Mouse (Mus musculus): ENCODE measurements around the gene Lgi1. TPM values are rescaled to one million over a fixed set of nuclear protein-coding genes. Genes with fewer than 3 reads are reported as not detected.

Lgi1 gene
- polyA plus RNA-seq, 1 experiment from 2014 or later: 0.12 TPM

DNA sequence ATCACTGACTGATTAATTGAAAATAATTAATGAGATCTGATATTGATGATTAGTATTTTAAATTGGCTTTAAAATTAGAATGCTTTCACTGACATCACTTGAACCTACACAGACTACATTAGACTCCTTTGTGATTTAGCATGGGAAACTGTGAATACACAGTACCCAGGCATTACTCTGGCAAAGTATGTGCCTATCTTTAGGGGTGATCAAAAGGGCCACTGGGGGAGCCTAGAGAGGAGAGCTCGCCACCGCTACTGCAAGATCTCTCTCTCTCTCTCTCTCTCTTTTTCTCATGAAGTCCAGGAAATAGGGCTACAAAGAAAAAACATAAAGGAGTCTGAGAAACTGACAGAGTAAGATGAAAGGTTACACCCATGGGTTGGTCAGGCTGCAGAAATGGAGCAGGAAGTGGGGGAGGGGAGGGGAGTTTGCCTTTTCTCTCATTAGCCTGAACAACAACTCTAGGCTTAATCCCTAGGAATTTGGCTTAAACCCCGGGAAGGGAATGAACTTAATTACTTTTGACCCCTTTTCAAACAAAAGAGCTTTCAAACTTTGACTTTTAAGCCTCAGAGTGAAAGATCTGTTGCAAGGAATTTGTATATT lies 33.8 kb downstream of the Lgi1 start:
- Histone ChIP-seq H3K36me3 (replicated peaks) (no peaks in the 10 kb centered on the region), H3K4me2 (no peak overlapping the region), H3K27ac (replicated peaks) (no peak overlapping the region), H3K4me3 (replicated peaks) (no peak overlapping the region), H3K9me3 (replicated peaks) (no peaks in the 10 kb centered on the region), H3K4me1 (replicated peaks) (no peaks in the 10 kb centered on the region), H3K27me3 (no peaks in the 10 kb centered on the region), H3K9ac (no peak overlapping the region)
- ATAC-seq (ENCODE audit: insufficient read depth): no peak
- WGBS (ENCODE audit: insufficient replicate concordance): 24% methylated on average over 3 of the region's 3 CpGs

- H3K9me3 ChIP-seq (replicated peaks): no peaks in the 10 kb centered on the region
- H3K27ac ChIP-seq (replicated peaks): no peak overlapping the region
- no peaks in the 10 kb centered on the region for H3K36me3 ChIP-seq (replicated peaks)
- ATAC-seq (ENCODE audit: insufficient read depth): no peak
- 69% methylated on average over 8 of the region's 8 CpGs for WGBS (ENCODE audit: insufficient replicate concordance)
- H3K4me3 ChIP-seq (replicated peaks): no peak overlapping the region
- H3K9ac ChIP-seq: no peak overlapping the region
- no peaks in the 10 kb centered on the region for H3K27me3 ChIP-seq
- no peaks in the 10 kb centered on the region for H3K4me1 ChIP-seq (replicated peaks)
- H3K4me2 ChIP-seq: no peak overlapping the region
These were observed 43.8 kb downstream of the Lgi1 start for GRCm38 (mm10) chr19:38308116-38308515.

DNA sequence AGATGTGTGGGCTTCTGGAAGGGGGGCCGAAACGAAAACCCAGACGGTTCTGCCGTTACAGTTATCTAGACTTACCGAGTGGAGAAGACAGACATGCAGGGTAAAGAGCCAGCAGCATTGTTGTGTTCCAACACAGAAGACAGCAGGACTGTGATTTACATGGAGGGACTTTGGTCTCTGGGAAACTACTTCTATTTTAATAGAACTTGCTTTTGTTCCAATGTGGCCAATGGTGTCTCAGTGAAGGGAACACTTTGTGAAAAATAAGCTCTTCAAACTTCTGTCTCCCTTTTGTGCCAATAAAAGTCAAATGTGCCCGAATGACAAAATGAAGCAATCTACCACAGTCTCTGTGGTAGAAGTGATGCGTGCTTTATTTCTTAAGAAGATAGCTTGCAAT lies 50.8 kb downstream of the Lgi1 start:
- no peaks in the 10 kb centered on the region for H3K27me3 ChIP-seq
- no peak for ATAC-seq (ENCODE audit: insufficient read depth)
- H3K4me1 ChIP-seq (replicated peaks): no peaks in the 10 kb centered on the region
- H3K27ac ChIP-seq (replicated peaks): no peak overlapping the region
- no peaks in the 10 kb centered on the region for H3K36me3 ChIP-seq (replicated peaks)
- no peak overlapping the region for H3K9ac ChIP-seq
- no peaks in the 10 kb centered on the region for H3K9me3 ChIP-seq (replicated peaks)
- WGBS (ENCODE audit: insufficient replicate concordance): 73% methylated on average over 7 of the region's 7 CpGs
- no peak overlapping the region for H3K4me3 ChIP-seq (replicated peaks)
- no peak overlapping the region for H3K4me2 ChIP-seq

DNA sequence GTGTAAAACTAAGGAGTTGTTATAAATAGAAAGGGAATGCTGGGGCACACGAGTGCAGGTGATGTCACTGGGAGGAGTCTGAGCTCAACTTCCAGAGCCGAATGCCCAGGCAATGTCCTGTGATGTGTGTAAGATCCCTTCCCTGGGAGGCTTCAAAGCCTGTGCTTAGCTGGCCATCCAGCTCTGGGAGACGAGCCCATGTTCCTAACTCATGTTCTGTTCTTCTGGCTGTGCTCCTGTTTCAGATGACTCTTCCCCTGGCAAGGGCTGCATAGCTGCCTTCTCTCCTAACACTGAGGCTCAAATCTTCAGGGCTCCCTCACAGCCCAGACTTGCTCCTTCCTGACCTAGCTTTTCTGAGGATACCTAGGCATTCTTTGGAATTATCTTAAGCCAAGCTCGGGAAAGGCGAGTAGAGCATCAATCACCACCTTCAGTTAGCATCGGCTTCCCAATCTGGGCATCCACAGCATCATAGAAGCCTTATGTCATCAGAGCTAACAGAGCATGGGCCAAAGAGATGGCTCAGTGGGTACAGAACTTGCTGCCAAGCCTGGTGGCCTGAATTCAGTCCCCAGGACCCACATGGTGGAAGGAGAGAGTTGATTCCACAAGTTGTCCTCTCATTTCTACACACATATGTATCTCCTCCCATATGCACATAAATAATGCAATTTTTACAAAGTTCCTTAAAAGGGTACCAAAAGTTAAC lies 52.4 kb downstream of the Lgi1 start:
- WGBS (ENCODE audit: insufficient replicate concordance): 56% methylated on average over 6 of the region's 6 CpGs
- Histone ChIP-seq H3K36me3 (replicated peaks) (no peaks in the 10 kb centered on the region), H3K4me3 (replicated peaks) (no peak overlapping the region), H3K27ac (replicated peaks) (no peak overlapping the region), H3K4me2 (no peak overlapping the region), H3K9me3 (replicated peaks) (no peaks in the 10 kb centered on the region), H3K4me1 (replicated peaks) (no peaks in the 10 kb centered on the region), H3K27me3 (no peaks in the 10 kb centered on the region), H3K9ac (no peak overlapping the region)
- no peak for ATAC-seq (ENCODE audit: insufficient read depth)

- WGBS (ENCODE audit: insufficient replicate concordance): 67% methylated on average over 4 of the region's 4 CpGs
- H3K27me3 ChIP-seq: no peaks in the 10 kb centered on the region
- ATAC-seq (ENCODE audit: insufficient read depth): no peak
- no peaks in the 10 kb centered on the region for H3K36me3 ChIP-seq (replicated peaks)
- no peak overlapping the region for H3K9ac ChIP-seq
- no peaks in the 10 kb centered on the region for H3K4me1 ChIP-seq (replicated peaks)
- no peaks in the 10 kb centered on the region for H3K9me3 ChIP-seq (replicated peaks)
- no peak overlapping the region for H3K4me2 ChIP-seq
- H3K4me3 ChIP-seq (replicated peaks): no peak overlapping the region
- no peak overlapping the region for H3K27ac ChIP-seq (replicated peaks)
These were observed 54.0 kb downstream of the Lgi1 start for GRCm38 (mm10) chr19:38318308-38318707.

DNA sequence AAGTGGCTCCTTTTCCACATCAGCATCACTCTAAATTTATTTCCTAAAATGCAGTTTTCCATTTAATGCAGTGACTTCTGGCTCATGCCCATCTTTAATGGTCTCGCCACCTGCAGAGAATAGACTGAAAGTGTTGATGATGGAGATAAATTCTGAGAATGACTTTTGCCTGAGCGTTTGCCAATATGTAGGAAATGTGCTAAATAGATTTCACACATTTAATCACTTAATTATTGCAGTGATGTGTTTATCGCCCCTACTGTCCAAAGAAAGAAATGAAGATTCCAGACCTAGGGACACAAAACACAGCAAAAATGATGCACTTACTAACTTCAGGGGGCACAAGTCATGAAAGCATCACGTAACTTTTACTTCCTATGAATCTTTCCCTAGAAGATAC lies 54.8 kb downstream of the Lgi1 start:
- Histone ChIP-seq H3K4me2 (no peak overlapping the region), H3K4me3 (replicated peaks) (no peak overlapping the region), H3K9ac (no peak overlapping the region), H3K36me3 (replicated peaks) (no peaks in the 10 kb centered on the region), H3K4me1 (replicated peaks) (no peaks in the 10 kb centered on the region), H3K9me3 (replicated peaks) (no peaks in the 10 kb centered on the region), H3K27me3 (no peaks in the 10 kb centered on the region), H3K27ac (replicated peaks) (no peak overlapping the region)
- no peak for ATAC-seq (ENCODE audit: insufficient read depth)
- WGBS (ENCODE audit: insufficient replicate concordance): 54% methylated on average over 4 of the region's 4 CpGs

GRCm38 (mm10) chr19:38320651-38321188 lies 56.4 kb downstream of the Lgi1 start:
- Histone ChIP-seq H3K4me3 (replicated peaks) (no peak overlapping the region), H3K27me3 (no peaks in the 10 kb centered on the region), H3K4me1 (replicated peaks) (no peaks in the 10 kb centered on the region), H3K9me3 (replicated peaks) (no peaks in the 10 kb centered on the region), H3K36me3 (replicated peaks) (no peaks in the 10 kb centered on the region), H3K4me2 (no peak overlapping the region), H3K9ac (no peak overlapping the region), H3K27ac (replicated peaks) (no peak overlapping the region)
- ATAC-seq (ENCODE audit: insufficient read depth): no peak
- WGBS (ENCODE audit: insufficient replicate concordance): 63% methylated on average over 5 of the region's 5 CpGs

GRCm38 (mm10) chr19:38323726-38324125 lies 59.4 kb downstream of the Lgi1 start:
- H3K4me1 ChIP-seq (replicated peaks): no peaks in the 10 kb centered on the region
- H3K9me3 ChIP-seq (replicated peaks): no peaks in the 10 kb centered on the region
- ATAC-seq (ENCODE audit: insufficient read depth): no peak
- H3K36me3 ChIP-seq (replicated peaks): no peaks in the 10 kb centered on the region
- H3K27me3 ChIP-seq: no peaks in the 10 kb centered on the region
- no peak overlapping the region for H3K4me3 ChIP-seq (replicated peaks)
- no peak overlapping the region for H3K9ac ChIP-seq
- no peak overlapping the region for H3K4me2 ChIP-seq
- no peak overlapping the region for H3K27ac ChIP-seq (replicated peaks)

- no peaks in the 10 kb centered on the region for H3K4me1 ChIP-seq (replicated peaks)
- no peak overlapping the region for H3K27ac ChIP-seq (replicated peaks)
- no peak overlapping the region for H3K4me2 ChIP-seq
- no peak overlapping the region for H3K4me3 ChIP-seq (replicated peaks)
- no peaks in the 10 kb centered on the region for H3K9me3 ChIP-seq (replicated peaks)
- no peaks in the 10 kb centered on the region for H3K36me3 ChIP-seq (replicated peaks)
- no peak for ATAC-seq (ENCODE audit: insufficient read depth)
- H3K9ac ChIP-seq: no peak overlapping the region
- WGBS (ENCODE audit: insufficient replicate concordance): 29% methylated on average over 10 of the region's 10 CpGs
- no peaks in the 10 kb centered on the region for H3K27me3 ChIP-seq
These were observed 60.1 kb downstream of the Lgi1 start for GRCm38 (mm10) chr19:38324147-38325028.

GRCm38 (mm10) chr19:38325029-38325398 lies 60.7 kb downstream of the Lgi1 start:
- Histone ChIP-seq H3K4me3 (replicated peaks) (no peak overlapping the region), H3K9me3 (replicated peaks) (no peaks in the 10 kb centered on the region), H3K9ac (no peak overlapping the region), H3K4me2 (no peak overlapping the region), H3K36me3 (replicated peaks) (no peaks in the 10 kb centered on the region), H3K4me1 (replicated peaks) (no peaks in the 10 kb centered on the region), H3K27ac (replicated peaks) (no peak overlapping the region), H3K27me3 (no peaks in the 10 kb centered on the region)
- ATAC-seq (ENCODE audit: insufficient read depth): no peak
- WGBS (ENCODE audit: insufficient replicate concordance): 51% methylated on average over 4 of the region's 4 CpGs

DNA sequence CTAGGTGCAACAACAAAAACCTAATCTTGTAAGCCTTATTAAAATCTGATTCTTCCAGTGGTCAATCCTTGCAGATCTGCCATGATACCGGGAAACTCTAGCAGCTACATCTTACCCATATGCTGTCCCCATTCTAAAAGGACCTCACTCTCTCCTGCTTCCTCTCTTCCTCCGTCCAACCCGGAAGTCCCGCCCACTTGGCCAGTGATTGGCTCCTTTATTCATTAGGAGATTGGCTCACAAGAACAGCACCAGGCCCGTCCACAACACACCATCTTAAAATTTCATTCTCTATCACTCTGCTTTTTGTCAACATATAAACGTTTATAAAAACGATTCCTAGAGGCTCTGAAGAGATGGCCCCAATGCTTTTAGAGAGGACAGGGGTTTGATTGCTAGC lies 61.5 kb downstream of the Lgi1 start:
- Histone ChIP-seq H3K4me3 (replicated peaks) (no peak overlapping the region), H3K4me1 (replicated peaks) (no peaks in the 10 kb centered on the region), H3K27ac (replicated peaks) (no peak overlapping the region), H3K4me2 (no peak overlapping the region), H3K9ac (no peak overlapping the region), H3K9me3 (replicated peaks) (no peaks in the 10 kb centered on the region), H3K27me3 (no peaks in the 10 kb centered on the region), H3K36me3 (replicated peaks) (no peaks in the 10 kb centered on the region)
- ATAC-seq (ENCODE audit: insufficient read depth): no peak
- WGBS (ENCODE audit: insufficient replicate concordance): 56% methylated on average over 7 of the region's 7 CpGs

All from liver, embryonic 15.5 days (tissue).